ENCODE assay signal across 8 mouse cellular contexts in genomic region chr2:133550238-133550682, GRCm38 (mm10). TPM values are rescaled to one million over a fixed set of nuclear protein-coding genes. Genes with fewer than 3 reads are reported as not detected.
DNase-seq lines count a peak whose midpoint lies in the region; ATAC-seq and TF ChIP-seq lines count a peak whose summit lies in the region.

No protein-coding gene starts in this region.

- H3K4me1 ChIP-seq in hindbrain, embryonic 11.5 days (replicated peaks; ENCODE audit: control insufficient read depth, insufficient read depth, low read length): peaks cover 4% of the 10 kb centered on the region; the same call in 1 of the 2 replicates
- peaks cover 31% of the 10 kb centered on the region for H3K4me1 ChIP-seq in hindbrain, embryonic 13.5 days (replicated peaks)
- peaks cover 8% of the 10 kb centered on the region; the same call in 1 of the 2 replicates for H3K4me1 ChIP-seq in heart, embryonic 16.5 days (ENCODE audit: control insufficient read depth, insufficient read depth, low read length)
- H3K4me1 ChIP-seq in small intestine, adult 2 months (ENCODE audit: control insufficient read depth, insufficient read depth, insufficient read length, low read length): peaks cover 2% of the 10 kb centered on the region

- H3K36me3 ChIP-seq in hindbrain, embryonic 11.5 days (ENCODE audit: control insufficient read depth, insufficient read depth, low read length): no peaks in the 10 kb centered on the region
- no peaks in the 10 kb centered on the region for H3K36me3 ChIP-seq in hindbrain, embryonic 13.5 days
- H3K36me3 ChIP-seq in heart, embryonic 16.5 days (ENCODE audit: control insufficient read depth, insufficient read depth): no peaks in the 10 kb centered on the region
- H3K36me3 ChIP-seq in small intestine, adult 2 months (ENCODE audit: control insufficient read depth, insufficient read depth, low read length): no peaks in the 10 kb centered on the region

- no peak overlapping the region for H3K27ac ChIP-seq in hindbrain, embryonic 11.5 days (ENCODE audit: low read depth, low read length)
- no peak overlapping the region for H3K27ac ChIP-seq in hindbrain, embryonic 13.5 days
- H3K27ac ChIP-seq in heart, embryonic 16.5 days (ENCODE audit: low read length): no peak overlapping the region
- no peak overlapping the region; the same call in 1 of the 2 replicates for H3K27ac ChIP-seq in small intestine, adult 2 months (ENCODE audit: insufficient read depth, low read depth, low read length)

- H3K27me3 ChIP-seq in hindbrain, embryonic 11.5 days (ENCODE audit: control insufficient read depth, insufficient read depth, low read length): peaks cover 46% of the 10 kb centered on the region
- peaks cover 52% of the 10 kb centered on the region for H3K27me3 ChIP-seq in hindbrain, embryonic 13.5 days
- H3K27me3 ChIP-seq in heart, embryonic 16.5 days (ENCODE audit: control insufficient read depth, insufficient read depth, low read length): peaks cover 32% of the 10 kb centered on the region
- H3K27me3 ChIP-seq in small intestine, adult 2 months (ENCODE audit: control insufficient read depth, insufficient read depth, low read length): no peaks in the 10 kb centered on the region

- WGBS in hindbrain, embryonic 11.5 days: 33% methylated on average over 4 of the region's 4 CpGs
- 30% methylated on average over 4 of the region's 4 CpGs for WGBS in hindbrain, embryonic 13.5 days
- WGBS in heart, embryonic 16.5 days: 24% methylated on average over 4 of the region's 4 CpGs
- WGBS in small intestine, adult 2 months: 7% methylated on average over 4 of the region's 4 CpGs

- peak; percentile 80 for DNase-seq in hindbrain, embryonic 11.5 days (ENCODE audit: low spot score)
- peak; percentile 75 for DNase-seq in R1 (ENCODE audit: low read depth, low spot score)
- peak; percentile 83 for DNase-seq in embryo, embryonic 11 days
- peak; percentile 64 to 74 for DNase-seq in layer of hippocampus, postnatal 10 days (ENCODE audit: low spot score in 2 of 2)
- peak; percentile 79 for DNase-seq in lung, postnatal 10 days

- peak; percentile 32; the same call in 1 of the 2 replicates for TF ChIP-seq CTCF in small intestine, adult 2 months (IDR thresholded peaks at IDR 0.05; ENCODE audit: extremely low read depth, insufficient read length, insufficient replicate concordance, low read depth, low read length)

- H3K9me3 ChIP-seq in hindbrain, embryonic 11.5 days (ENCODE audit: control insufficient read depth, low read length): no peaks in the 10 kb centered on the region
- no peaks in the 10 kb centered on the region for H3K9me3 ChIP-seq in hindbrain, embryonic 13.5 days
- H3K9me3 ChIP-seq in heart, embryonic 16.5 days (replicated peaks; ENCODE audit: control insufficient read depth, low read length): no peaks in the 10 kb centered on the region

- H3K4me2 ChIP-seq in hindbrain, embryonic 11.5 days (replicated peaks; ENCODE audit: low read depth, low read length): no peak overlapping the region
- no peak overlapping the region for H3K4me2 ChIP-seq in hindbrain, embryonic 13.5 days
- 0 out of 2 replicates have a peak overlapping the region, but pooled peaks have one; percentile 17 for H3K4me2 ChIP-seq in heart, embryonic 16.5 days (ENCODE audit: low read depth, low read length)

- H3K9ac ChIP-seq in hindbrain, embryonic 11.5 days (ENCODE audit: low read depth, low read length): no peak overlapping the region
- no peak overlapping the region for H3K9ac ChIP-seq in hindbrain, embryonic 13.5 days
- H3K9ac ChIP-seq in heart, embryonic 16.5 days (ENCODE audit: low read length): no peak overlapping the region

- no peak overlapping the region for H3K4me3 ChIP-seq in hindbrain, embryonic 11.5 days (ENCODE audit: low read depth, low read length)
- H3K4me3 ChIP-seq in hindbrain, embryonic 13.5 days: no peak overlapping the region
- H3K4me3 ChIP-seq in heart, embryonic 16.5 days (ENCODE audit: low read length): no peak overlapping the region
- H3K4me3 ChIP-seq in small intestine, adult 2 months (ENCODE audit: low read depth, low read length): no peak overlapping the region

- TF ChIP-seq POLR2A in small intestine, adult 2 months (IDR thresholded peaks at IDR 0.05; ENCODE audit: low read depth, low read length): no peak

- ATAC-seq in hindbrain, embryonic 11.5 days (ENCODE audit: low FRiP score): no peak
- no peak for ATAC-seq in hindbrain, embryonic 13.5 days (ENCODE audit: low FRiP score)
- no peak for ATAC-seq in heart, embryonic 16.5 days (replicated peaks; ENCODE audit: extremely low read depth, insufficient read depth, low FRiP score)

RNA-seq across cellular contexts. Expression of gene Bmp2, which starts 1.7 kb away (rescaled TPM):
- 0.99 and 1.6 TPM in 2 replicates for polyA plus RNA-seq in hindbrain, embryonic 11.5 days (2014; fragmentation: Nextera tagmentation; extraction: Ambion mirVana)
- polyA plus RNA-seq in hindbrain, embryonic 13.5 days (2015; fragmentation: Nextera tagmentation; extraction: Ambion mirVana): 1.6 and 2.4 TPM in 2 replicates
- 6.5 and 7.4 TPM in 2 replicates for polyA plus RNA-seq in heart, embryonic 16.5 days (2015; fragmentation: Nextera tagmentation; extraction: Ambion mirVana)
- 1 to 10 TPM; 1.8 to 2.0 TPM for total RNA-seq in layer of hippocampus, postnatal 10 days (2021)
- polyA plus RNA-seq in small intestine, adult 2 months (2012; rRNA removed): 21.0 and 27.9 TPM in 2 replicates
